Mouse (Mus musculus) thymus, postnatal 36 days (tissue): ENCODE measurements around the gene Lmx1a.

ENCODE experiments used
- DNase-seq, 2 experiments: peaks; one replicate each; pipeline ENCODE4 v3.0.0; 2022; ENCODE audit warnings: mixed read lengths in 2 of 2

Gene Lmx1a

DNA sequence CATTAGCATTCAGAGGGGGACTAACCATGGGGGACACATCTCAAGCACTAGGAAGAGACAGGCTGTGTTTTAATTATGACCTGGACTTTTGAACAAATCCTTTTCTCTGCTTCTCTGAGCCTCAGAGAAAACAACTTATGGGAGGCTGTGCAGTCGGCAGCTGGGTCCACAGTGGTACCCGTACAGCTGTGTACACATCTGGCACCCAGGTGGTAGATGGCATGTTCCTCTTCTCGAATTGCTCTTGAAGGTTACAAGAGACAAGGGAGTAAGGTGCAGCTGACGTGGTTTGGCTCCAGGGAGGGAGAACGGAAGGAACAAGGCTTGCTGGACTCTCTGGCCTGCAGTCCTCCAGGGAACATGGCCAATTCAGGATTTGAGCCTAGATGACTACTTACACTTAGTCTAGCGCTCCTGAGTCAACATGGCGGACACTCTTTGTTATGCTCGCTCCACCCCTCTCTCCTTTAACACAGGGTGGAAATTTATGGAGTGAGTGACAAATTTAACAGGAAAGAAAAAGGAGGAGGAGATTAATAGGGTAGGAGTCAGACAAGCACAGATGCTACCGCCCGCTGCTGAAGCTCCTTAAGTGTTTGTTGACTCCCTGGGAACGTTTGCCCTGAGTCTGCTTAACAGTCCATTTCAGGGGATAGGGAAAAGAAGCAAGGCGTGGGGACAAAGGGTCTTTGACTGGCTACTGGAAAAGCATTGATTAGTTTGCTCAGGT is 99.8 kb downstream of the Lmx1a start:
- no peak for DNase-seq

DNA sequence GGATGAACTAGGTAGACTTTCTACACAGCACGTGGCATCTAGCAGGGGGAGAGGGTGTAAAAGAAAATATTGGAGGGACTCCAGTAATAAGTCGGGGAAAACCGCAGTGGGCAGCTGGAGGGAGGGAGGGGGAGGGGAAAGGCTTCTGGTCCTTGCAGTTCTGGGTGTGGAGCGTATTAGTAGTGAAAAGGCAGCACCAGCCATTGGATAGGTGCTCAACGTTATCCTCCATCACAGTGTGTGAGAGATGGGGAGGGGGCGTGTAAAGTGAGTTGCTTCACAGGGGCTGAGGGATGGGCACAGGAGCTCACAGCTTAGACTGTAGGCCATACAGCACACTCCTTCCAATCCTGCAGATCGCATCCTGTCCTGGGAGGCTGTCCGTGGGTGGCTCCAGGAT is 100.4 kb downstream of the Lmx1a start:
- no peak for DNase-seq

DNA sequence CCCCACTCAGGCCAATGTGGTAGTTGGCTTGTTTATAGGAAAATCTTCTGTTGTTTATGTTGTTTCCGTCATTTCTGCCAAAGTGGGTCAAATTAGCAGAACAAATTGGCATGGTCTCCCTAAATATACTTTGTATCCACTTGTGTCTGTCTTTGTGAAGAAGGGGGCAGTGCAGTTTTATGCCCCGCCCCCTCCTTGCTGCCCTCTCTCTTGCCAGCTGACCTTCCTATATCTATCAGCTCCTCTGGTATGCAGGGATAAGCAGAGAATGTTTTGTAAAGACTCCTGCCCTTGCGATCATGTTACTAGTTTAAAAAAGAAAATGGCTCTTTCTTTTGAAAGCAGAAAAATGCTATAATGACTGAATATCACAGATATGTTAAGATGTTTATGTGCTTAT is 101.7 kb downstream of the Lmx1a start:
- DNase-seq: no peak

DNA sequence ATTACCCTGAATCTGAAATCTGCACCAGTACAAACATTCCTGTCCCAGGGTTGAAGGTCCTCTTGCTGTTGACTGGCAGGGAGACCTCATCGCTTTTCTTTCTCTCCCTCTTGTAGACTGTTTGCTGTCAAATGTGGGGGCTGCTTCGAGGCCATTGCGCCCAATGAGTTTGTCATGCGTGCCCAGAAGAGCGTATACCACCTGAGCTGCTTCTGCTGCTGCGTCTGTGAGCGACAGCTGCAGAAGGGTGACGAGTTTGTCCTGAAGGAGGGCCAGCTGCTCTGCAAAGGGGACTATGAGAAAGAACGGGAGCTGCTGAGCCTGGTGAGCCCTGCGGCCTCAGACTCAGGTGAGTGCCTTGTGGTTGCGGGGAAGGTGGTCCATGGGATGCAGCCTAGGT is 102.2 kb downstream of the Lmx1a start:
- DNase-seq: no peak

DNA sequence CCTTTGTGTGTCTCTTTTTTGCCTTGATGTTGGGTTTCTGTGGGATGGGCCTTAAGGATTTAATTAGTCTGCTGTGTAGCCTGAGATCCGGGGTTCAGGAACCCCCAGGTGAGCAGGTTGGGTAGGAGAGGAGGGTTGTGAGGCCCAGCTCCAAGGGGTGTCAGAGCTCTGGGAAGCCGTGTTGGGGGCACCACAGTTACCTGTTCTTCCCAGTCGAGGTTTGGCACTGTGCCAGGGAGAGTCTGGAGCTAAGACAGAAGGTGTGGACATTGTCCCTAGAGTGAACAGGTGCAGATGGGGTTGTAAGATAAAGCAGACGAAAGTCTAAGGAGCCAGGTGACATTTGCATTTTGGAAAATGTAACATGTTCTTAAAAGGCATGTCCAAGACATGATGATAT is 112.9 kb downstream of the Lmx1a start:
- no peak for DNase-seq

DNA sequence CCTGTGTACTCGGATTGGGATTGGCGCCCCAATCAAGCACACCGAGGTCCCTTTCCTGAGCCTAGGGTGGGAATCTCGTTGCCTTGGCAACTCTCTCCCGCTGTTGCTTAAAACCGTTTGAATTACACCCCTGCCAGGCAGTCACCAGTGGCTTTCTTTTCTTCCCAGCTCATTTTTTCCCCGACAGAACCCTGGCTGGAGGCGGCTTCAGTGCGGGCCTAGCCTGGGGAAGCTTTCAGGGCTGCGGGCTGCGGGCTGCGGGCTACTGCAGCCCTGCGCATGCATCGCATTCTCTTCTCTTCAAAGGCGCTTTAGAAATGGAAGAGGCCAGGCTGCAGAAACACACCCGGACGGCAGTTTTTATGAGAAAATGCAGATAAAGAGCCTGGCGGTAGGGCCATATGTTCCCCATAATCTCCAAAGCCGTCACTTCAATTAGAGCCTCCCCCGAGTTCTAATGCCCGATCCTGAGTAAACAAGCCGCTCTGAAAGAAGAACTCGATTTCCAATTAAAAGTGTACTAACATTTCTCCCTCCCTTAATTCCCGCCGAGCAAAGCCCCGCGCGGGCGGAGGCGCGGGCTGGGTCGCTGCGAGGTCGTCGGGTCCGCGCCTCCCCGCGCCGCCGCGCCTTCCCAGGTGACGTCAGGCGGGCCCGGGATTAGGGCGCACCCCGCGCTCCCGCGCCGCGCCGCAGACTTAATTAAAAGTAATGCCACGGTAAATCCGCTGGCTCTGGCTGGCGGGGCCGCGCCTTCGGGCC is 113.7 kb downstream of the Lmx1a start:
- DNase-seq: no peak

DNA sequence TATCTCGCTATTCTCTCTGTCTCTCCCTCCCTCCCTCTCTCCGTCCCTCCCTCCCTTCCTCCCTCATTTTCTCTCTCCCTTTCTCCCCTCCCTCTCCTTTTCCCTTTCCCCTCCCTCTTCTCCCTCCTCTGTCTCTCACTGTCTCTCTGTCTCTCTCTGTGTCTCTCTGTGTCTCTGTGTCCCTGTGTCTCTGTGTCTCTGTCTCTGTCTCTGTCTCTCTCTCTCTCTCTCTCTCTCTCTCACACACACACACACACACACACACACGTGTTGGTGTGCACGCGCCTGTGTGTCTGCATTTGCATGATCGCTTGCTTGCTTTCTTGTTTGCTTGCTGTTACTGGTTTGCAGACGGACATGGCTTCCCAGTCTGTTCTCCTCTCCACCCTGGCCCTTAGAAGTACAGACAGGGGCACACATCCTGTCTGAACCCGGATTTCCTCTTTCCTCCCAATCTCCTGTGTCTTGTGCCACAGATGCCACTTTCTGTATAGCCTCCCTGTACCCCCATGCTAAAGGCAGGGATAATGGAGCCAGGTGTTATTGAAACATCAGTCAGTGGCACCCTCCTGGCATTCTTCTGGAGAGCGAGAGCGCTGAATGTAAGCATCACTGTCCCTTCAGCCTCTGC is 114.4 kb downstream of the Lmx1a start:
- no peak for DNase-seq

DNA sequence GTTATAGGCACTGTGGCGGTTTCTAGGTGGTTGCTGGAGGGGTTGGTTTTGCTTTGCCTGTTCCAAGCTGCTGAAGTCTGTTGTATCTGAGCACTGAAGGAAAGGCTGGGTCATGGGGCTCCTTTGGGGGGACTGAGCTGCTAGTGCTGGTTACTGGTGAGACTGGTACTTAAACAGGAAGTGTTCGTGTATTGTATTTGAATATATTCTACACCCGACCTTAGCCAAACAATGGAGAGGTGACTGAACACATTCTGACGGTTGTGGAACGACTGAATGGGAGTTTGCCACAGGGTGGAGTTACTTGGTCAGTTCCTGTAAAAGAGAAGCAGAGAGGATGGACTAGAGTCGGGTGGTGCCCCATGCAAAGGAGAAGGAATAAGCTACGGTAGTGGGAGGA is 115.8 kb downstream of the Lmx1a start:
- DNase-seq: no peak

DNA sequence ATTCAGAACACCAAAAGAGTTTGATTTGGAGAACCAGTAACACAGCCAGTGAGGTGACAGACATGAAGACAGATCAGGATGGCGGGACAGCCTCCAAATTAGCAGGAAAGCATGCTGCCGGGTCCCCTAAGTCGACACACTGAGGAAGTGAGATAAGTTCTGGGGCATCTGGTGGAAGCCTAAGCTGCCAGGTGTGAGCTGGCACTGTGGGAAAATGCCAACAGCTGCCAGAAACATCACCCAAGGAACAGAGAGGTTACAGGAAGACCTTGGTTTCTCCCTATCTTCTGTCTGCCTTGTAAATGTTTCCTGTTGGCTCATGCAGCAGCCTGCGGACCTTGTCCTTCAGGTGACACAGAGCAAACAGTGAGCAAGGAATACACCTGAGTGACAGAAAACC is 122.1 kb downstream of the Lmx1a start:
- DNase-seq: no peak

DNA sequence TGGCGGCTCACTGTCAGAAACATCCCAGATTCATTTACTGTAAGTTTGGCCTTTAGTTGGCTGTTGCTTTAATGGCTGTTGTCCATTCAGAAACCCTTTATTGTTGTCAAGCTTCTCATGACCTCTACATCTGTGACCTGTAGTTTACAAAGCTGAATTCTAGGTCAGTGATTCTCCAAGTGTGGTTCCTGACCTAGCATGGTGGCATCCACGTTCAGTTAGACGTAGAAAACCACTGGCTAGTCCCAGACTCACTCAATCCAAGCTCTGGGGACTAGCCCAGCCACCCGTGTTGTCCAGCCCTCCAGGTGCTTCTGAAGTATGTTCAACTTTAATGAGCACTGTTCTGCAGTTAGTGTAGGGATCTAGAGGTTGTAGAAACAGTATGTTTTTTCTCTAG is 126.1 kb downstream of the Lmx1a start:
- DNase-seq: no peak

DNA sequence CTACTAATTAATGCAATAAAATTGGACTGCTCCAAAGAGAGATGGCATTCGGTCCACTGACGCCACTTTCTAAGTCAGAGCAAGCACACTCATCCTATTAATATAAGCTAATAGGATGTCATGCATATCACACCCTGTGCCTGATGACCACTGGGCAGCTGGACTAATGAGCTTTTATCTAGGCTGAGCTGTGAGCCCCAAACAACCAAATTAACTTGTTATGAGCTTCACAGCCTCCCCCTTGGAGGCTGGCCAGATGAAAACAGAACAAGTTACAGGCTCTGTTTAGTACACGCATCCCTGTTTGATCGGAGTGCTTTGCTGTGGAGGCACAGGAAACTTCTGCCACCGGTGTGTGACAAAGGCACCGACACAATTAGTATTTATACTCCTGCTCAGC is 128.0 kb downstream of the Lmx1a start:
- DNase-seq: no peak

DNA sequence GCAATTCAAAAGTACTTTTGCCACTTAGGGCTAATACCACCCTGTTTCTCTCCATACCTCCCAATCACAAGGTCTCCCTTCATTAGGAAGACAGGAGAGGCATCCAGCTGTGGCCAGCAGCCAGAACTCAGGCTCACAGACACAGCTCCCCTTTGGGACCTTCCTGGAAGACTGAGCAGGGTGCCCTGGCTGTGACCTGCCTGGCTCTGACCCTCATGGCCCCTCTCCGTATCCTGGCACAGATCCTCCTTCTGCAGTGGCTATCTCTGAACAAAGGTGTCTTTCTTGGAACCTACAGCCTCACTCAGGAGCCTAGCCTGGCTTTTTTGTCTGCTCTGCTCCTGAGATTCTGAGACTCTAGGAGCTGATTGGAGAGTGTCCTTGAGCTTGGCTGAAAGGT is 128.6 kb downstream of the Lmx1a start:
- no peak for DNase-seq

DNA sequence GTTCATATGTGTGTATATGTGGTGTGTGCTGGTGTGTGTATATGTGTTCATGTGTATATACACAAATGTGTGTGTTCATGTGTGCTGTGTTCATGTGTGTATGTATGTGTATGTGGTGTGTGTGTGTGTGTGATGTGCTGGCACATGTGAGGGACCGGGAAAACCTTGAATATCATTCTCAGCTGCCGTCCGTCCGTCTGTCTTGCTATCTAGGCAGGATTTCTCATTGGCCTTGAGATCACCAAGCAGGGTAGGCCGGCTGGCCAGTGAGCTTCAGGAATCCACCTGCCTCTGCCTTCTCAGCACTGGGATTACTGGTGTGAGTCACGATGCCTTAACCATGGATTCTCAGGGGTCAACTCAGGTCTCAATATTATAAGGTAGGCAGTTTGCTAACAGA is 131.0 kb downstream of the Lmx1a start:
- no peak for DNase-seq

DNA sequence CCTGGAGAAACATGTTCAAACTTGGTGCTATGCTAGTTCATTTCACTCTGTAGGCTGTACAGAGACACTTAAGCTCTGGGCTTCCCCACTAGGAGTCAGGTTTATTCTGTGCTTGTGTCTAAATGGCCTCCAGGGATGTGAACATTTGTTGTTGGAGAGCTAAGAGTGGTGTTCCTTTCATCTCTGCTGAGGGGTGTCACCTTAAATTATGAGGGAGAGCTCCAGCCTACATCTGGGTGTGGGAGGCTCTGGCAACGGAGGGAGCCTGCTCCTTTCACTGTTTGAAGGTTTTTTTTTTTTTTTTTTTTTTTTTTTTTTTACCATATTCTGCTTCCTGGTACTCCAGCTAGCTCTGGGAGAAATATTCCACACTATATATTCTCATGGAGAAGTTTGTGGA is 132.1 kb downstream of the Lmx1a start:
- no peak for DNase-seq

DNA sequence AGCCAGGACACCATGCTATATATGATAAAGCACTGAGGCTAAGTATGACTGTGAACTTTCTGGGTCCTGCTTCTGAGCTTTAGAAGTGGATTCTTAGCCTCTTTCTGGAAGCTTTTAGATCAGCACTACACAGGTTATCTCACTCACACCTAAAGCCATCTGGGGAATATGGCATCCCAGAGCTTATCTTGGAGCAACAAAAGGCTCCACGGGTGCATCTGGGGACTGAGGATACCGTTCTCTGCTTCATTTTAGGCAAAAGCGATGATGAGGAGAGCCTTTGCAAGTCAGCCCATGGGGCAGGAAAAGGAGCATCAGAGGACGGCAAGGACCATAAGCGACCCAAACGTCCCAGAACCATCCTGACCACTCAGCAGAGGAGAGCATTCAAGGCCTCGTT is 141.3 kb downstream of the Lmx1a start:
- no peak for DNase-seq

DNA sequence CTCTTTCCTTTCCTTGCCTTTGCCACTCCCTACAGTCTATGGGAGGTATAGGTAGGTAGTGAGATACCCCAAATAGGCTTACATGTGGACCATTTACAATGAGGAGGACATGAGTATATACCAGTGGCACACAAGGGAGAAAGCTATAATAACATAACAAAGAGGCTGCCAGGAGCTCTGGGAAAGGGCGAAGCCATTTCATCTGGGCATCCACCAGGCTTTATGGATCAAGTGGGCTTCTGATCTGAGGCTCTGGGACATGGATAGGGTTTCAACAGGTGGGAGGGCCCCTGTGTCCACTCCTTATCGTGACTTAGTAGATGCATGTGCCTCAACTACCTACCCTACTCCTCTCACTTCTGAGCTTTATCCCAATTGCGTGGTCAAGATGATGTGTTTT is 142.6 kb downstream of the Lmx1a start:
- no peak for DNase-seq

DNA sequence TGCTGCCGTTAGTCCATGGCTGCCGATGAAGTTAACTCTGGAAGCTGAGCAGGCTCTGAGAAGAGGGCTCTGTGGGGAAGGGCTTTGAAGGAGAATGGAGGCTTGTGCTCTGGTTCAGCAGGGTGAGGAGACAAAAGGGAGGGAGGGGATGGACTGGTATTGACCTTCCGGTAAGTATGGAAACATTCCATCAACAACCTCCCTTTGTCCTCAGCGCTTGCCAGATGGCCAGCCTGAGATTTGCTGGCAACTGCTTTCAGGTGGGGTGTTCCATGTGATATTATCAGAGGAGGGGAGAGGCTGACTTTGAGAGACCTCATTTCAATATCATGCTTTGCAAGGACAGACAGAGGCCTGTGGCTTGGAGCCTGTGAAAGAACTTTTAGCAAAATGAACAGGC is 165.8 kb downstream of the Lmx1a start:
- no peak for DNase-seq

DNA sequence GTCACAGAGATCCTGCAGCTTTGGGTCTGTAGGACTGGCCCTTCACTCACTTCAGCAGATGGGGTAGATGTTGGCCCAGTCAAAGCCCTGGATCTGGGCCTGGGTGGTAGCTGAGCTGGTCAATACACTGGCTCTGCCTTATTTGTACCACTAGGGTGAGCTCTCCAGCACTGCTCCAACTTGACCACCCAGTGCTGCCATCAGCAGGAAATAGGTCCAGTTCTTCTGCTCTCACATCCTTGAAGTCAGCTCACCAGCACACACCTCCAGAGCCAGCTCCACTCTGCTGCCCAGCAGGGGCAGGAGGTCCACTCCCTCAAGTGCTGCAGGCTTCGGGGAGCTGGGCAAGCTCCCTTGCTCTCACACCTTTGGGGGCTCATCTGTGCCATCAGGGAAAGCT is 183.0 kb downstream of the Lmx1a start:
- DNase-seq: no peak

DNA sequence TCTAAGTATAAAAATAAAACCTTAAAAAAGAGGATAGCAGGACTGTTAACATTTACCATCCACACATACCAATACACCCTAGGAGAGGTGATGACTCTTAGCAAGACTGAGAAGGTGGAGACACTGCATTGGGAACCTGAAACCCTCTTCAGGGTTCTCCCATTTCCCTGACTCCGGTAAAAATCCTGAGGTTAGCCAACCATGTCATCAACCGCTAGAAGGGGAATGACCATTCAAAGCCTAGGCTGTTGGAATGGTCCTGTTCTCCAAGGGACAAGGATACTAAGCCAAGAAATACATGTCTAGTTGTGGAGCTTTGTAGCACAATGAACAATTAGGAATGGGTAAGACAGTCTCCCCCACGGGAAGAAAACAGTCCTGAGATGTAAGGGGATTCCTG is 185.1 kb downstream of the Lmx1a start:
- DNase-seq: no peak

DNA sequence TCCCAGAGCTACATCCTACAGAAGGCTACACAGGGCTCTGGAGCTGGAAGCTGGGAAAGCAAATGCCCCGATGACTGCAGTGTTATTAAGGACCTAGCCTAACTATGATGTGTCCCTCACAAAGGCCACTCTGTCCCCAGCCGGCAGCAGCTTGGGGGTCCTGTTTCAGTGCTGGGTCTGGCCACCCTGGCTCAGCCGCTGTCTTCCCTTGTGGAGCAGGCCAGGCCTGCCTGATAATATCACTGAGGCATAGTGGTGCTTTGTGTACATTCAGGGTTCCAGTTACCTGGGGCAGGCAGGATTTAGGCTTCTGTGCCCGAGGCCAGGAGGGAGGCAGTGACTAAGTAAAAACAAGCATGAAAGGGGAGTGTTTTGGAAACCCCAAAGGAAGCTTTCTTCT is 188.9 kb downstream of the Lmx1a start:
- DNase-seq: no peak

DNA sequence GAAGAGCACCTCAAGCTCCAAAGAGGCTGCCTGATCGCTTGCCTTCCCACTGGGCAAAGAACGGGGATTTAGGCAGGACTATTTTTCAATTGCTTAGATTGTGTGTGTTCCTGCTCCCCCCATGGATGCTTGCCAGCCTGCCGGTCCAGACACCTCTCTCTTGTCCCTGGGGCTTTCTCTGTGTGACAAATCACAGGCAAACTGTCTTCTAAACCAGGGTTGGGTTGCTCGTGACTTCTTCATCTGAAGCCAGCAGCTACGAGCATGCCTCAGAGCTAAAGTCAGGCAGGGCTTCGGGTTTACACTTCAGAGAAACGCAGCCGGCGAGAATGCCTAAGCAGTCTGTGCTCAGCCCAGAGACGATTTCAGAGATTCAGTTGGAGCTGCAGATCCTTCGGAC is 189.3 kb downstream of the Lmx1a start:
- no peak for DNase-seq

DNA sequence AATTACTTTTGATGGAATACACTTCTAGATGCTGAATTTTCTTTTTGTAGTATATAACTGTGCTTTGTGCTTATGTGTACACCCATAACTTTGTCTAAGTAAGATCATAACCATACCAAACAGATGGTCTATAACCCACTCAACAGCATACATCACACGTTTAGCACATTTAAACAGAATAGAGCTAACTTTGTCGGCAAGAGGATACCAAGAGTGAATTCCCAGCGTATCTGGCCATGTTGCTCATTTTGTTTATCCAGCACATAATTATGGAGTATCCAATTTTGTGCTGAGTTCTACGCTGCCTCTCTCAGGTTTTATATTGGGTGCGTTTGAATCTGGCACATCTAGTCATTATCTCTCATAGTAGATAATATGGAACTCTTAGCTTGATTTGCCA is 196.7 kb downstream of the Lmx1a start:
- no peak for DNase-seq

DNA sequence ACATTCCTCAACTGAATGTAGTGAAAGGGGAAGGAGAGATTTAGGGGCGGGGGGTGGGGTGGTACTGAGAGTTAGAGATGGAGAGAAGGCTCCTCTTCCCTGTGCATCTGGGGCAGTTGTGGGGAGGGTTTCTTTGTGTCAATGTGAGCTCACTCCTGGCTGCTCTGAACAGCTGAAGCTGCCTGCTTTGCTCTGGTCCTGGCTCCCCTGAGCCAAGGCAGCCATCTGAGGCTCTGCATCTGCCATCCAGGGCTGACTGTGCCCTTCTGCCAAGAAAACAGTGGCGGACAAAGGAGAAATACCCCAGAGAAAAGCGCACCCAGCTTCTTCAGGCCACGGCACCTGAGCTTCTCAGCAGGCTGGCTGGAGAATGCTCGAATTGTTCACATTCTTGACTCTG is 199.1 kb downstream of the Lmx1a start:
- no peak for DNase-seq

DNA sequence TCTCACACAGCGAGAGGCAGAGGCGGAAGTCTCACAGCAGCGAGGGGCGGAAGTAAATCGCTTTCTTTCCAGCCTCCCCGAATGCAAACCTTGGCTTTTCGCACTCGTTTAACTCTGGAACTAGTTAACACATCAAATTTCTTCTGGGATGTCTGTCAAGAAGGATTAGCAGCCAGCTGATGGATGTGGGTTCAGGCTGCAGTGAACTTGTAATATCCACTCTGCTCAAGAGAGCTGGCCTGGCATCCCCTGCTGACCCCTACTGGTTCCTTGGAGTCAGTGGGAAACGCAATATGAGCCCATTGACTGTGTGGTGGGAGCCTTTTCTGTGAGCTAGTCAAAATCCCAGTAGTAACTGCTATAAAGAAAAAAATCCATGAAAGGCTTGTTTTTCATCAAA is 199.8 kb downstream of the Lmx1a start:
- no peak for DNase-seq
